In the genomic region with DNA sequence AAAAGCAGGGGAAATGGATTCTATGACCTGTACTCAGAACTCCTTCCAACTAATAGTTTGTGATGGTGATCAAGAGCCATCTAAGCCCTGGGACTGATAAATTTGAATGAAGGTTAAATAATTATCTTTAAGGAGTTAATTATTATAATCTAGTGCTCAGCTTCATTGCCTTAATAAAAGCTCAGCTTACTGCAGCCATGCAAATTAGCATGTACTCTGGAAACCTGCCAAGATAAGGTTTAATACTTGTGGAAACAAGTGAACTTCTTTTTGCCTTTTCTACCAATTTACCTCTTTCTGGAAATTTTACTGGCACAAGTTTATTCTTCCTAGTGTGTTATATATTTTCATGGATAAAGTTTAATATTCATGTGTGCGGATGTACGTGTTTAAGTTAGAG, we compare ENCODE assay signal across 24 mouse cellular contexts.
DNase-seq lines count a peak whose midpoint lies in the region; ATAC-seq lines count a peak whose summit lies in the region.
"Had no signal": no experiment of that assay in that cellular context is flagged by ENCODE, and none has a peak within 500 bp of the region (broad histone marks: within the 10 kb centered on the region; RNA-seq: fewer than 3 reads in every experiment).

No protein-coding gene starts in this region.

- H3K9ac ChIP-seq in forebrain, embryonic 16.5 days (replicated peaks; ENCODE audit: low read depth, low read length), result no peak overlapping the region
- H3K9ac ChIP-seq in kidney, embryonic 14.5 days (ENCODE audit: low read depth, low read length), result no peak overlapping the region
- H3K9ac ChIP-seq in midbrain, embryonic 14.5 days (replicated peaks; ENCODE audit: low read length), result no peak overlapping the region
- H3K9ac ChIP-seq: embryonic facial prominence, embryonic 15.5 days; forebrain, embryonic 12.5 days; heart, embryonic 12.5 days; heart, embryonic 15.5 days; hindbrain, embryonic 13.5 days had no signal

- no peaks in the 10 kb centered on the region for H3K9me3 ChIP-seq in forebrain, embryonic 16.5 days (ENCODE audit: control insufficient read depth, low read length)
- H3K9me3 ChIP-seq in forebrain, embryonic 10.5 days, result no peaks in the 10 kb centered on the region
- no peaks in the 10 kb centered on the region for H3K9me3 ChIP-seq in kidney, embryonic 14.5 days (ENCODE audit: control insufficient read depth, low read length)
- H3K9me3 ChIP-seq in midbrain, embryonic 14.5 days (ENCODE audit: control insufficient read depth, low read length), result no peaks in the 10 kb centered on the region
- no peaks in the 10 kb centered on the region for H3K9me3 ChIP-seq in midbrain, embryonic 10.5 days (replicated peaks)
- H3K9me3 ChIP-seq: embryonic facial prominence, embryonic 15.5 days; forebrain, embryonic 12.5 days; heart, embryonic 12.5 days; heart, embryonic 15.5 days; hindbrain, embryonic 10.5 days; hindbrain, embryonic 13.5 days had no signal

- H3K27ac ChIP-seq in forebrain, embryonic 16.5 days (ENCODE audit: low read length), result no peak overlapping the region
- no peak overlapping the region for H3K27ac ChIP-seq in forebrain, embryonic 10.5 days
- no peak overlapping the region for H3K27ac ChIP-seq in kidney, embryonic 14.5 days (ENCODE audit: low read depth, low read length)
- no peak overlapping the region for H3K27ac ChIP-seq in midbrain, embryonic 14.5 days (replicated peaks; ENCODE audit: low read depth, low read length)
- no peak overlapping the region for H3K27ac ChIP-seq in midbrain, embryonic 10.5 days (replicated peaks)
- H3K27ac ChIP-seq: embryonic facial prominence, embryonic 15.5 days; forebrain, embryonic 12.5 days; heart, embryonic 15.5 days; hindbrain, embryonic 10.5 days; hindbrain, embryonic 13.5 days had no signal

- H3K36me3 ChIP-seq in forebrain, embryonic 16.5 days (ENCODE audit: control insufficient read depth, insufficient read depth), result no peaks in the 10 kb centered on the region
- H3K36me3 ChIP-seq in forebrain, embryonic 10.5 days (replicated peaks), result no peaks in the 10 kb centered on the region
- H3K36me3 ChIP-seq in kidney, embryonic 14.5 days (ENCODE audit: control insufficient read depth, insufficient read depth, low read length), result no peaks in the 10 kb centered on the region
- H3K36me3 ChIP-seq in midbrain, embryonic 14.5 days (ENCODE audit: control insufficient read depth, insufficient read depth, low read length), result no peaks in the 10 kb centered on the region
- no peaks in the 10 kb centered on the region for H3K36me3 ChIP-seq in midbrain, embryonic 10.5 days
- H3K36me3 ChIP-seq: embryonic facial prominence, embryonic 15.5 days; forebrain, embryonic 12.5 days; heart, embryonic 12.5 days; heart, embryonic 15.5 days; hindbrain, embryonic 10.5 days; hindbrain, embryonic 13.5 days had no signal

- DNase-seq in forebrain, embryonic 10.5 days (ENCODE audit: extremely low spot score, low spot score), result no peak
- DNase-seq in kidney, adult 9 months, result peak; percentile 56
- DNase-seq in midbrain, embryonic 14.5 days, result peak; percentile 29
- no peak for DNase-seq in midbrain, embryonic 10.5 days (ENCODE audit: low spot score)
- DNase-seq: adrenal gland, adult 2 months; adrenal gland, postnatal 14 days; cerebellum, adult 11-12 months; cerebellum, adult 8-10 months; cerebellum, postnatal 36 days; embryo, embryonic 11 days; gastrocnemius, postnatal 25 days; heart, adult 18-20 months; heart, postnatal 10 days; heart, postnatal 36 days had no signal

- no peak overlapping the region for H3K4me3 ChIP-seq in forebrain, embryonic 16.5 days (replicated peaks; ENCODE audit: low read length)
- H3K4me3 ChIP-seq in forebrain, embryonic 10.5 days, result no peak overlapping the region
- H3K4me3 ChIP-seq in kidney, embryonic 14.5 days (ENCODE audit: low read length), result no peak overlapping the region
- no peak overlapping the region for H3K4me3 ChIP-seq in midbrain, embryonic 14.5 days (replicated peaks; ENCODE audit: low read depth, low read length)
- no peak overlapping the region for H3K4me3 ChIP-seq in midbrain, embryonic 10.5 days
- H3K4me3 ChIP-seq: embryonic facial prominence, embryonic 15.5 days; forebrain, embryonic 12.5 days; heart, embryonic 12.5 days; heart, embryonic 15.5 days; hindbrain, embryonic 10.5 days; hindbrain, embryonic 13.5 days had no signal

- H3K27me3 ChIP-seq in forebrain, embryonic 16.5 days (replicated peaks; ENCODE audit: control insufficient read depth, insufficient read depth, low read length), result no peaks in the 10 kb centered on the region
- H3K27me3 ChIP-seq in forebrain, embryonic 10.5 days (ENCODE audit: poor library complexity, severe bottlenecking), result no peaks in the 10 kb centered on the region
- no peaks in the 10 kb centered on the region for H3K27me3 ChIP-seq in kidney, embryonic 14.5 days (ENCODE audit: control insufficient read depth, insufficient read depth, low read length)
- H3K27me3 ChIP-seq in midbrain, embryonic 14.5 days (ENCODE audit: control insufficient read depth, insufficient read depth, low read length), result no peaks in the 10 kb centered on the region
- H3K27me3 ChIP-seq in midbrain, embryonic 10.5 days (ENCODE audit: low read depth, poor library complexity, severe bottlenecking), result no peaks in the 10 kb centered on the region
- H3K27me3 ChIP-seq: embryonic facial prominence, embryonic 15.5 days; forebrain, embryonic 12.5 days; heart, embryonic 12.5 days; heart, embryonic 15.5 days; hindbrain, embryonic 13.5 days had no signal

- no peak overlapping the region for H3K4me2 ChIP-seq in forebrain, embryonic 16.5 days (ENCODE audit: low read length)
- no peak overlapping the region for H3K4me2 ChIP-seq in kidney, embryonic 14.5 days (replicated peaks; ENCODE audit: low read depth, low read length)
- no peak overlapping the region for H3K4me2 ChIP-seq in midbrain, embryonic 14.5 days (ENCODE audit: low read length)
- H3K4me2 ChIP-seq: embryonic facial prominence, embryonic 15.5 days; forebrain, embryonic 12.5 days; heart, embryonic 12.5 days; heart, embryonic 15.5 days; hindbrain, embryonic 13.5 days had no signal

- 92% methylated on average over 2 of the region's 2 CpGs for WGBS in forebrain, embryonic 16.5 days
- WGBS in forebrain, embryonic 10.5 days, result 94% methylated on average over 2 of the region's 2 CpGs
- WGBS in kidney, embryonic 14.5 days, result 98% methylated on average over 2 of the region's 2 CpGs
- 95% methylated on average over 2 of the region's 2 CpGs for WGBS in midbrain, embryonic 14.5 days
- WGBS in midbrain, embryonic 10.5 days, result 90% methylated on average over 2 of the region's 2 CpGs

- H3K4me1 ChIP-seq in forebrain, embryonic 16.5 days (replicated peaks; ENCODE audit: control insufficient read depth, insufficient read depth, low read length), result no peaks in the 10 kb centered on the region
- H3K4me1 ChIP-seq in forebrain, embryonic 10.5 days, result no peaks in the 10 kb centered on the region
- no peaks in the 10 kb centered on the region for H3K4me1 ChIP-seq in kidney, embryonic 14.5 days (ENCODE audit: control insufficient read depth, insufficient read depth, low read length)
- no peaks in the 10 kb centered on the region for H3K4me1 ChIP-seq in midbrain, embryonic 14.5 days (ENCODE audit: control insufficient read depth, insufficient read depth, low read length)
- no peaks in the 10 kb centered on the region for H3K4me1 ChIP-seq in midbrain, embryonic 10.5 days
- H3K4me1 ChIP-seq: embryonic facial prominence, embryonic 15.5 days; forebrain, embryonic 12.5 days; heart, embryonic 12.5 days; heart, embryonic 15.5 days; hindbrain, embryonic 10.5 days; hindbrain, embryonic 13.5 days had no signal

- ATAC-seq in forebrain, embryonic 16.5 days, result peak; percentile 49; the same call in 1 of the 2 replicates
- ATAC-seq in kidney, embryonic 14.5 days (ENCODE audit: low FRiP score, low TSS enrichment), result no peak
- ATAC-seq in midbrain, embryonic 14.5 days (ENCODE audit: low FRiP score, low TSS enrichment), result no peak
- no peak for ATAC-seq in megakaryocyte progenitor cell, adult 5-6 weeks (replicated peaks; ENCODE audit: poor library complexity)
- ATAC-seq: CD4-positive, CD25-positive, alpha-beta regulatory T cell, adult 4 months had no signal

Comparison
In these comparisons a context has a peak if more than half of its experiments do, and no peak if none do; other contexts are left out.
1. DNase-seq: peak in kidney, adult 9 months (single experiment) and midbrain, embryonic 14.5 days (single experiment); none in forebrain, embryonic 10.5 days (single experiment) and midbrain, embryonic 10.5 days (single experiment).